Mouse (Mus musculus): ENCODE data around the gene Robo3.

Robo3 gene

GRCm38 (mm10) chr9:37430582-37430981 is 2.5 kb downstream of the Robo3 start:
- peak; percentile 89 to 90 for DNase-seq (ENCODE audit: low spot score in 2 of 2)

- DNase-seq (ENCODE audit: low spot score in 2 of 2): no peak
These were observed 3.7 kb downstream of the Robo3 start for GRCm38 (mm10) chr9:37429326-37429725.

- no peak for DNase-seq (ENCODE audit: low spot score in 2 of 2)
These were observed 11.8 kb downstream of the Robo3 start for GRCm38 (mm10) chr9:37421239-37421638.

- peak; percentile 43 to 70 for DNase-seq (ENCODE audit: low spot score in 2 of 2)
These were observed 12.4 kb downstream of the Robo3 start for GRCm38 (mm10) chr9:37420676-37421075.

- no peak for DNase-seq (ENCODE audit: low spot score in 2 of 2)
These were observed 14.3 kb downstream of the Robo3 start for GRCm38 (mm10) chr9:37418791-37419190.

- DNase-seq (ENCODE audit: low spot score in 2 of 2): no peak
These were observed 18.4 kb downstream of the Robo3 start for GRCm38 (mm10) chr9:37414666-37415065.

- DNase-seq (ENCODE audit: low spot score in 2 of 2): no peak
These were observed 20.1 kb downstream of the Robo3 start for GRCm38 (mm10) chr9:37412989-37413388.

- DNase-seq (ENCODE audit: low spot score in 2 of 2): no peak
These were observed 23.2 kb downstream of the Robo3 start for GRCm38 (mm10) chr9:37409698-37410445.

GRCm38 (mm10) chr9:37407850-37408502 is 25.1 kb downstream of the Robo3 start:
- no peak for DNase-seq (ENCODE audit: low spot score in 2 of 2)

- no peak for DNase-seq (ENCODE audit: low spot score in 2 of 2)
These were observed 26.7 kb downstream of the Robo3 start for GRCm38 (mm10) chr9:37406372-37406771.

GRCm38 (mm10) chr9:37403011-37403410 is 30.0 kb downstream of the Robo3 start:
- DNase-seq (ENCODE audit: low spot score in 2 of 2): no peak

- no peak for DNase-seq (ENCODE audit: low spot score in 2 of 2)
These were observed 30.5 kb downstream of the Robo3 start for GRCm38 (mm10) chr9:37402501-37402900.

- no peak for DNase-seq (ENCODE audit: low spot score in 2 of 2)
These were observed 31.2 kb downstream of the Robo3 start, which contains the start of gene Robo4 for GRCm38 (mm10) chr9:37401802-37402201. Gene Robo4, plus strand, starts transcription at chr9:37401897.

- no peak for DNase-seq (ENCODE audit: low spot score in 2 of 2)
These were observed 32.5 kb downstream of the Robo3 start for GRCm38 (mm10) chr9:37400585-37400984.

GRCm38 (mm10) chr9:37393482-37394131 is 39.4 kb downstream of the Robo3 start:
- no peak for DNase-seq (ENCODE audit: low spot score in 2 of 2)

GRCm38 (mm10) chr9:37392071-37392470 is 41.0 kb downstream of the Robo3 start:
- DNase-seq (ENCODE audit: low spot score in 2 of 2): no peak

GRCm38 (mm10) chr9:37390891-37391290 is 42.2 kb downstream of the Robo3 start:
- no peak for DNase-seq (ENCODE audit: low spot score in 2 of 2)

GRCm38 (mm10) chr9:37384284-37385182 is 48.5 kb downstream of the Robo3 start:
- peak in 1 of 2 experiments; percentile 26 for DNase-seq (ENCODE audit: low spot score in 2 of 2)

- no peak for DNase-seq (ENCODE audit: low spot score in 2 of 2)
These were observed 49.9 kb downstream of the Robo3 start for GRCm38 (mm10) chr9:37383161-37383560.

GRCm38 (mm10) chr9:37375718-37376117 is 57.3 kb downstream of the Robo3 start:
- no peak for DNase-seq (ENCODE audit: low spot score in 2 of 2)

- no peak for DNase-seq (ENCODE audit: low spot score in 2 of 2)
These were observed 61.7 kb downstream of the Robo3 start for GRCm38 (mm10) chr9:37371232-37371801.

Measured in frontal cortex, postnatal 10 days (tissue).